Mouse (Mus musculus): ENCODE results near the gene Cab39l. TPM values are rescaled to one million over a fixed set of nuclear protein-coding genes. Genes with fewer than 3 reads are reported as not detected.

Gene Cab39l
- polyA plus RNA-seq, 2 experiments, result 8.4 to 30.0 TPM

DNA sequence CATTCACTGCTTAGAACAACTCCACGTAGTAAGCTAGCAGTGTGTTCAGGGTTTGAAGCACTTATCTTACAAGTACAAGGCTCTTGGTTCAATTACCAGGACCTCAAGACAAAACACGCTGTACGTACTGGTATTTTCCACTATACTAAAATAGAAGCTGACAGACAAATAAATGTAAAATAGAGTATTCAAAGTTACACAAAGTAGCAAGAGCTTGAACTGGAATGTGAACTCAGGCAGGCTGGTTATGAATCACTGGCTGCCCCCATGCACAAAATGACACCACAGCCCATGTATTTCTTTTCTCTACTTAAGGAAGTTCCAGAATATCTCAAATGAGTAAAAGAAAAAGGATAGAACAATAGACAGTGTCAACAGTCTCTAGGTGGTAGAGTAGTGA is 154.2 kb downstream of the Cab39l start:
- Histone ChIP-seq H3K4me1 (replicated peaks; ENCODE audit: control insufficient read depth in 2 of 2, insufficient read depth in 2 of 2, low read length in 1 of 2) (peaks cover 3 to 10% of the 10 kb centered on the region in 2 experiments), H3K27ac (no peak overlapping the region), H3K9ac (replicated peaks) (no peak overlapping the region), H3K9me3 (ENCODE audit: control insufficient read depth, low read length) (no peaks in the 10 kb centered on the region), H3K36me3 (replicated peaks; ENCODE audit: control insufficient read depth, insufficient read depth, low read depth) (peaks cover 6% of the 10 kb centered on the region), H3K4me2 (ENCODE audit: low read depth) (no peak overlapping the region), H3K27me3 (ENCODE audit: control insufficient read depth, insufficient read depth, low read length) (no peaks in the 10 kb centered on the region), H3K4me3 (ENCODE audit: insufficient read depth in 1 of 2, low read depth in 2 of 2, low read length in 2 of 2) (no peak overlapping the region)
- DNase-seq (ENCODE audit: low read depth in 3 of 3, low spot score in 3 of 3) (no peak), ATAC-seq (ENCODE audit: insufficient read depth) (no peak)
- 79% methylated on average over 3 of the region's 3 CpGs for WGBS (ENCODE audit: insufficient replicate concordance)
- TF ChIP-seq CTCF (IDR thresholded peaks at IDR 0.05; ENCODE audit: low read depth) (no peak), EP300 (IDR thresholded peaks at IDR 0.05; ENCODE audit: low read depth) (no peak)

DNA sequence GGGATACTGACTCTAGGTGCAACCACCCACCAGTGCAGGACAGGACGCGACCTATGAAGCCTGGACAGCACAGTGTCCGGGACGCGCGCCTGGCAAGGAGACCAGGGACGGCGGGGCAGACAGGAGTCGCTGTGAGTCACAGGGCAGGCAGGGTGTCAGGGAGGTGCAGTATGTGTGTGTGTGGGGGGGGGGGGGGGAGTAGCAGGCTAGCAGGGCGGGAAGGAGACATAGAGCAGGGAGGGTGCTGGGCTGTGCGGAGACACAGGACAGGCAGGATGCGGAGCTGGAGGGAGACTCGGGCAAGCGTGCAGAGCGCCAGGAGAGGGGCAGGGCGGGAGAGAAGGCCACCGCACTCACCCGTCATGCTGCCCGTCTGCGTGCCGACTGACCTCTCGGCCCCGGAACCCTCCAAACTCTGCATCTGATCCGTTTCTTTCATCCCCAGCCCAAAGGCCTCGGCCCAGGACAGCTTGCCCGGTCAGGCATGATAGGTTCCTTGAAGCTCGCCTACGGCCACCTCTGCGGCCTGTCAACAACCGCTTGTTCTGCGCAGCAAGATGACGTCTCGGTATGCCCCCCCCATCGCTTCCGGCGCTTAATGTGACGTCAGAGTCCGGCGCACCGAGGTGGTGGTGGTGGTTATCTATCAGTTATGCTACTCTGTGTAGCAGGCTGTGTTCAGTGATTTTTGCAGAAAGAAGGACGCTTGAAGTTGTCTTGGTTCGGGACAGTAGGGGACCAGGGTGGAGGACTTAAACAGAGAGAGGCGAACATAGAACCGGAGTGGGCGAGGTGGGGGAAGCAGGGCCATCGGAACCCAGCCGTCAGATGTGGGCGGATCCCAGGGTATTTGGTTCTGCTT is 156.9 kb downstream of the Cab39l start, which contains the start of gene Cdadc1:
Cdadc1 (minus strand) TSS at position 562 of the 862 bp plus-strand sequence.
- DNase-seq (ENCODE audit: low read depth in 3 of 3, low spot score in 3 of 3) (peak; percentile 83 to 86 (median 84)), ATAC-seq (ENCODE audit: insufficient read depth) (peak; percentile 94)
- Histone ChIP-seq H3K4me3 (ENCODE audit: insufficient read depth in 1 of 2, low read depth in 2 of 2, low read length in 2 of 2) (peak within 1 kb of the TSS; percentile 78 to 90), H3K4me1 (replicated peaks; ENCODE audit: control insufficient read depth in 2 of 2, insufficient read depth in 2 of 2, low read length in 1 of 2) (peaks cover 3 to 10% of the 10 kb centered on the region in 2 experiments), H3K9me3 (ENCODE audit: control insufficient read depth, low read length) (no peaks in the 10 kb centered on the region), H3K27me3 (ENCODE audit: control insufficient read depth, insufficient read depth, low read length) (no peaks in the 10 kb centered on the region), H3K9ac (replicated peaks) (peak within 1 kb of the TSS; percentile 78), H3K27ac (peak within 1 kb of the TSS; percentile 32), H3K36me3 (replicated peaks; ENCODE audit: control insufficient read depth, insufficient read depth, low read depth) (no peaks in the 10 kb centered on the region; the same call in 1 of the 2 replicates), H3K4me2 (ENCODE audit: low read depth) (peak within 1 kb of the TSS; percentile 78)
- WGBS (ENCODE audit: insufficient replicate concordance), result under 1% methylated on average over 46 of the region's 48 CpGs
- TF ChIP-seq CTCF (IDR thresholded peaks at IDR 0.05; ENCODE audit: low read depth) (peak; percentile 72), EP300 (IDR thresholded peaks at IDR 0.05; ENCODE audit: low read depth) (no peak)

DNA sequence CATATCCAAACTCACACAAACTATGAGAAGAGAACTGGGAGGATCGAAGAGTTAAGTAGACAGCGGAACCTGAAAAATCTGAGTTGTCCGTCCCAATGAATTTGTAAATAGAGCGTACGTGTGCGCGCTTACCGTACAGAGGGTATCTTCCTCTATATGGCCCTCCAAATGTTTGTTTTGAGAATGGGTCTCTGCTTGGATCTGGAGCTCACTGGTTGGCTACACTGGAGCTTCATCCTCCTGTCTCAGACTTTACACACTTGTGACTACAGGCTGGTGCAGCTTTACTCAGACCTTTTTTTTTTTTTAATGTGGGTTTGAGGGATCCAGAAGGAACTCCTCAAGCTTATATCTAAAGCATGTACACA is 157.5 kb downstream of the Cab39l start:
- Histone ChIP-seq H3K9me3 (ENCODE audit: control insufficient read depth, low read length) (no peaks in the 10 kb centered on the region), H3K27me3 (ENCODE audit: control insufficient read depth, insufficient read depth, low read length) (no peaks in the 10 kb centered on the region; the same call in 1 of the 2 replicates), H3K27ac (no peak overlapping the region), H3K4me2 (ENCODE audit: low read depth) (peak overlapping the region; percentile 78), H3K9ac (replicated peaks) (peak overlapping the region; percentile 78), H3K4me1 (replicated peaks; ENCODE audit: control insufficient read depth in 2 of 2, insufficient read depth in 2 of 2, low read length in 1 of 2) (peaks cover 3 to 10% of the 10 kb centered on the region in 2 experiments), H3K4me3 (ENCODE audit: insufficient read depth in 1 of 2, low read depth in 2 of 2, low read length in 2 of 2) (peak overlapping the region; percentile 78 to 90), H3K36me3 (replicated peaks; ENCODE audit: control insufficient read depth, insufficient read depth, low read depth) (no peaks in the 10 kb centered on the region; the same call in 1 of the 2 replicates)
- DNase-seq (ENCODE audit: low read depth in 3 of 3, low spot score in 3 of 3) (no peak), ATAC-seq (ENCODE audit: insufficient read depth) (peak; percentile 12)
- under 1% methylated on average over 8 of the region's 8 CpGs for WGBS (ENCODE audit: insufficient replicate concordance)
- no peak for TF ChIP-seq EP300 (IDR thresholded peaks at IDR 0.05; ENCODE audit: low read depth)
- no peak for TF ChIP-seq CTCF (IDR thresholded peaks at IDR 0.05; ENCODE audit: low read depth)

DNA sequence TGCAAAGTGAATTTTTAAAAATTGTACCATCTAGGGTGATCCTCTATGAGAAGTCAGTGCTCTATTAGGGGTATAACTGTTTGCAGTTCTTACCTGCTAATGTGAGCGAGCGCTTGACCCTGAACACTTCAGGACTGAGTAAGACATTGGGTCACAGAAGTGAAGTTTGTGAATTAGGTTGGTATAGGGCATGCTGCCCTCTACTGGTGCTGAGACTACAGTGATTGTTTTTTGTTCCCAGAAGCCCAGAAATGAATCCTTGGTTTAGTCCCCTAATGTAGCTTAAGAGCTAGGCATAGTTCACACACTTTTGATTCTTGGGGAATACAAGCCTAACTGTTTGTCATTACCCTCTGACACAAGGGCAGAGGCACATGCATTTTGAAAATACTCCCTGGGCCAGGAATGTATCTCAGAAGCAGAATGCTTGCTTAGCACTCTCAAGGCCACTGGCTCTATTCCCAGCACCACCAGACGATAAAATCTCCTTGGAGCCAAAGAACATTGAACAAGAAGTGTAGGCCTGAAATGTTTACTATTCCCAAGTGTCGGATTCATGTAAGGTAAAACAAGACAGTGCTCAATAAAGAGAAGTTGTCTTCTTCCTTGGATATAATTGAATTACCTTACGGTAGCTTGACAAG is 163.4 kb downstream of the Cab39l start:
- no peaks in the 10 kb centered on the region for H3K4me1 ChIP-seq (replicated peaks; ENCODE audit: control insufficient read depth in 2 of 2, insufficient read depth in 2 of 2, low read length in 1 of 2)
- H3K4me3 ChIP-seq (ENCODE audit: insufficient read depth in 1 of 2, low read depth in 2 of 2, low read length in 2 of 2), result no peak overlapping the region
- DNase-seq (ENCODE audit: low read depth in 3 of 3, low spot score in 3 of 3) (no peak), ATAC-seq (ENCODE audit: insufficient read depth) (no peak)
- no peak overlapping the region for H3K4me2 ChIP-seq (ENCODE audit: low read depth)
- WGBS (ENCODE audit: insufficient replicate concordance), result 52% methylated on average over 5 of the region's 5 CpGs
- H3K9me3 ChIP-seq (ENCODE audit: control insufficient read depth, low read length), result no peaks in the 10 kb centered on the region
- no peaks in the 10 kb centered on the region; the same call in 1 of the 2 replicates for H3K27me3 ChIP-seq (ENCODE audit: control insufficient read depth, insufficient read depth, low read length)
- H3K27ac ChIP-seq, result no peak overlapping the region
- no peaks in the 10 kb centered on the region for H3K36me3 ChIP-seq (replicated peaks; ENCODE audit: control insufficient read depth, insufficient read depth, low read depth)
- H3K9ac ChIP-seq (replicated peaks), result no peak overlapping the region
- peak; percentile 44; the same call in 1 of the 2 replicates for TF ChIP-seq CTCF (IDR thresholded peaks at IDR 0.05; ENCODE audit: low read depth)
- no peak for TF ChIP-seq EP300 (IDR thresholded peaks at IDR 0.05; ENCODE audit: low read depth)

Measured in liver, embryonic 14.5 days (tissue).